Mouse (Mus musculus): Measurements from ENCODE around the gene Hectd2.

The Hectd2 gene

GRCm38 (mm10) chr19:36652686-36653085 is 98.2 kb downstream of the Hectd2 start:
- no peak for DNase-seq (ENCODE audit: low spot score)

GRCm38 (mm10) chr19:36662734-36663133 is 108.3 kb downstream of the Hectd2 start:
- no peak for DNase-seq (ENCODE audit: low spot score)

- no peak for DNase-seq (ENCODE audit: low spot score)
These were observed 109.5 kb downstream of the Hectd2 start for GRCm38 (mm10) chr19:36663918-36664317.

GRCm38 (mm10) chr19:36664417-36664816 is 110.0 kb downstream of the Hectd2 start:
- no peak for DNase-seq (ENCODE audit: low spot score)

GRCm38 (mm10) chr19:36665206-36665605 is 110.8 kb downstream of the Hectd2 start:
- no peak for DNase-seq (ENCODE audit: low spot score)

GRCm38 (mm10) chr19:36665641-36666040 is 111.2 kb downstream of the Hectd2 start:
- no peak for DNase-seq (ENCODE audit: low spot score)

GRCm38 (mm10) chr19:36666471-36666870 is 112.0 kb downstream of the Hectd2 start:
- no peak for DNase-seq (ENCODE audit: low spot score)

GRCm38 (mm10) chr19:36667368-36667767 is 112.9 kb downstream of the Hectd2 start:
- DNase-seq (ENCODE audit: low spot score), result no peak

- DNase-seq (ENCODE audit: low spot score), result no peak
These were observed 113.7 kb downstream of the Hectd2 start for GRCm38 (mm10) chr19:36668098-36668497.

- no peak for DNase-seq (ENCODE audit: low spot score)
These were observed 114.6 kb downstream of the Hectd2 start for GRCm38 (mm10) chr19:36668881-36669639.

- no peak for DNase-seq (ENCODE audit: low spot score)
These were observed 115.4 kb downstream of the Hectd2 start for GRCm38 (mm10) chr19:36669720-36670451.

All from c-Kit-positive CD71-positive TER-119-positive erythroid progenitor cells, embryonic 14.5 days (primary cell).